Mouse (Mus musculus) ES-Bruce4 (cell line): ENCODE results near the gene Scn10a.

ENCODE experiments used
- CTCF ChIP-seq: IDR thresholded peaks from one replicate; pipeline ENCODE4 v1.8.1; 2011; ENCODE audit warnings: low read depth, low read length
- EP300 ChIP-seq: IDR thresholded peaks from 2 replicates; pipeline ENCODE4 v1.6.1; 2011; ENCODE audit warnings: low read depth, low read length; ENCODE audit not compliant: insufficient read depth
- POLR2A ChIP-seq: IDR thresholded peaks from one replicate; pipeline ENCODE4 v1.8.1; 2011; ENCODE audit warnings: low read length; ENCODE audit not compliant: insufficient read depth

- no peak for TF ChIP-seq CTCF
- peak; percentile 35; the same call in 1 of the 2 replicates for TF ChIP-seq EP300
- no peak for TF ChIP-seq POLR2A
Observed at GRCm38 (mm10) chr9:119566214-119566613, 152.9 kb downstream of the Scn10a start.
